Mouse (Mus musculus): ENCODE measurements at regions not wholly inside any gene's neighbourhood (a gene's known extent, or its start where the extent isn't known, plus 50 kb on each side); places are given as distances from the start of the nearest gene placed in this dataset.
A peak's percentile ranks its signal among the peaks of the same experiment; 100 is the strongest.

GRCm38 (mm10) chr11:117579720-117580119 lies 74.4 kb upstream of the Tnrc6c start:
- H3K4me3 ChIP-seq (ENCODE audit: low read depth, low read length), result no peak overlapping the region
- H3K27ac ChIP-seq (ENCODE audit: insufficient read depth, low read length), result no peak overlapping the region
- H3K4me1 ChIP-seq (ENCODE audit: control insufficient read depth, insufficient read depth, low read length), result no peaks in the 10 kb centered on the region
- H3K9me3 ChIP-seq (replicated peaks; ENCODE audit: control insufficient read depth, insufficient read depth, low read length, poor library complexity, severe bottlenecking), result no peaks in the 10 kb centered on the region
- H3K9ac ChIP-seq (ENCODE audit: low read depth, poor library complexity, severe bottlenecking), result no peak overlapping the region
- no peak for TF ChIP-seq CTCF (IDR thresholded peaks at IDR 0.05; ENCODE audit: low read depth, low read length)
- TF ChIP-seq POLR2A (IDR thresholded peaks at IDR 0.05; ENCODE audit: insufficient read depth, low read length), result no peak
- no peak for TF ChIP-seq EP300 (IDR thresholded peaks at IDR 0.05; ENCODE audit: insufficient read depth, low read depth, low read length)
- H3K27me3 ChIP-seq (ENCODE audit: control insufficient read depth, insufficient read depth, low read length, poor library complexity, severe bottlenecking), result no peaks in the 10 kb centered on the region
- H3K36me3 ChIP-seq (ENCODE audit: control insufficient read depth, insufficient read depth, low read length, poor library complexity, severe bottlenecking), result no peaks in the 10 kb centered on the region

- H3K4me3 ChIP-seq (ENCODE audit: low read depth, low read length), result no peak overlapping the region
- TF ChIP-seq EP300 (IDR thresholded peaks at IDR 0.05; ENCODE audit: insufficient read depth, low read depth, low read length) (no peak), CTCF (IDR thresholded peaks at IDR 0.05; ENCODE audit: low read depth, low read length) (no peak), POLR2A (IDR thresholded peaks at IDR 0.05; ENCODE audit: insufficient read depth, low read length) (no peak)
- no peaks in the 10 kb centered on the region for H3K36me3 ChIP-seq (ENCODE audit: control insufficient read depth, insufficient read depth, low read length, poor library complexity, severe bottlenecking)
- H3K27ac ChIP-seq (ENCODE audit: insufficient read depth, low read length), result no peak overlapping the region
- no peak overlapping the region for H3K9ac ChIP-seq (ENCODE audit: low read depth, poor library complexity, severe bottlenecking)
- H3K27me3 ChIP-seq (ENCODE audit: control insufficient read depth, insufficient read depth, low read length, poor library complexity, severe bottlenecking), result no peaks in the 10 kb centered on the region
- H3K9me3 ChIP-seq (replicated peaks; ENCODE audit: control insufficient read depth, insufficient read depth, low read length, poor library complexity, severe bottlenecking), result no peaks in the 10 kb centered on the region
- H3K4me1 ChIP-seq (ENCODE audit: control insufficient read depth, insufficient read depth, low read length), result peaks cover 4% of the 10 kb centered on the region
These were observed 70.6 kb upstream of the Tnrc6c start for GRCm38 (mm10) chr11:117583478-117583877.

GRCm38 (mm10) chr11:117585556-117585955 lies 68.5 kb upstream of the Tnrc6c start:
- no peak overlapping the region for H3K27ac ChIP-seq (ENCODE audit: insufficient read depth, low read length)
- no peak overlapping the region for H3K4me3 ChIP-seq (ENCODE audit: low read depth, low read length)
- no peaks in the 10 kb centered on the region for H3K9me3 ChIP-seq (replicated peaks; ENCODE audit: control insufficient read depth, insufficient read depth, low read length, poor library complexity, severe bottlenecking)
- H3K9ac ChIP-seq (ENCODE audit: low read depth, poor library complexity, severe bottlenecking), result no peak overlapping the region
- no peaks in the 10 kb centered on the region for H3K36me3 ChIP-seq (ENCODE audit: control insufficient read depth, insufficient read depth, low read length, poor library complexity, severe bottlenecking)
- no peaks in the 10 kb centered on the region for H3K27me3 ChIP-seq (ENCODE audit: control insufficient read depth, insufficient read depth, low read length, poor library complexity, severe bottlenecking)
- peaks cover 8% of the 10 kb centered on the region for H3K4me1 ChIP-seq (ENCODE audit: control insufficient read depth, insufficient read depth, low read length)
- TF ChIP-seq EP300 (IDR thresholded peaks at IDR 0.05; ENCODE audit: insufficient read depth, low read depth, low read length) (no peak; the same call in 1 of the 2 replicates), POLR2A (IDR thresholded peaks at IDR 0.05; ENCODE audit: insufficient read depth, low read length) (no peak), CTCF (IDR thresholded peaks at IDR 0.05; ENCODE audit: low read depth, low read length) (no peak)

- Histone ChIP-seq H3K4me1 (ENCODE audit: control insufficient read depth, insufficient read depth, low read length) (peaks cover 8% of the 10 kb centered on the region), H3K9me3 (replicated peaks; ENCODE audit: control insufficient read depth, insufficient read depth, low read length, poor library complexity, severe bottlenecking) (no peaks in the 10 kb centered on the region), H3K9ac (ENCODE audit: low read depth, poor library complexity, severe bottlenecking) (no peak overlapping the region), H3K36me3 (ENCODE audit: control insufficient read depth, insufficient read depth, low read length, poor library complexity, severe bottlenecking) (no peaks in the 10 kb centered on the region), H3K4me3 (ENCODE audit: low read depth, low read length) (no peak overlapping the region), H3K27me3 (ENCODE audit: control insufficient read depth, insufficient read depth, low read length, poor library complexity, severe bottlenecking) (no peaks in the 10 kb centered on the region), H3K27ac (ENCODE audit: insufficient read depth, low read length) (peak overlapping the region; percentile 8; the same call in 1 of the 2 replicates)
- TF ChIP-seq POLR2A (IDR thresholded peaks at IDR 0.05; ENCODE audit: insufficient read depth, low read length) (no peak), EP300 (IDR thresholded peaks at IDR 0.05; ENCODE audit: insufficient read depth, low read depth, low read length) (no peak), CTCF (IDR thresholded peaks at IDR 0.05; ENCODE audit: low read depth, low read length) (no peak)
These were observed 68.0 kb upstream of the Tnrc6c start for GRCm38 (mm10) chr11:117586063-117586462.

GRCm38 (mm10) chr11:117586857-117587425 lies 67.1 kb upstream of the Tnrc6c start:
- H3K4me1 ChIP-seq (ENCODE audit: control insufficient read depth, insufficient read depth, low read length), result peaks cover 8% of the 10 kb centered on the region
- no peaks in the 10 kb centered on the region for H3K27me3 ChIP-seq (ENCODE audit: control insufficient read depth, insufficient read depth, low read length, poor library complexity, severe bottlenecking)
- H3K27ac ChIP-seq (ENCODE audit: insufficient read depth, low read length), result no peak overlapping the region
- TF ChIP-seq CTCF (IDR thresholded peaks at IDR 0.05; ENCODE audit: low read depth, low read length), result no peak
- TF ChIP-seq EP300 (IDR thresholded peaks at IDR 0.05; ENCODE audit: insufficient read depth, low read depth, low read length), result no peak
- no peak for TF ChIP-seq POLR2A (IDR thresholded peaks at IDR 0.05; ENCODE audit: insufficient read depth, low read length)
- H3K9ac ChIP-seq (ENCODE audit: low read depth, poor library complexity, severe bottlenecking), result no peak overlapping the region
- H3K36me3 ChIP-seq (ENCODE audit: control insufficient read depth, insufficient read depth, low read length, poor library complexity, severe bottlenecking), result no peaks in the 10 kb centered on the region
- H3K4me3 ChIP-seq (ENCODE audit: low read depth, low read length), result no peak overlapping the region
- H3K9me3 ChIP-seq (replicated peaks; ENCODE audit: control insufficient read depth, insufficient read depth, low read length, poor library complexity, severe bottlenecking), result no peaks in the 10 kb centered on the region

- Histone ChIP-seq H3K9me3 (replicated peaks; ENCODE audit: control insufficient read depth, insufficient read depth, low read length, poor library complexity, severe bottlenecking) (no peaks in the 10 kb centered on the region), H3K4me3 (ENCODE audit: low read depth, low read length) (0 out of 2 replicates have a peak overlapping the region, but pooled peaks have one; percentile 18), H3K36me3 (ENCODE audit: control insufficient read depth, insufficient read depth, low read length, poor library complexity, severe bottlenecking) (no peaks in the 10 kb centered on the region), H3K9ac (ENCODE audit: low read depth, poor library complexity, severe bottlenecking) (peak overlapping the region; percentile 49), H3K27me3 (ENCODE audit: control insufficient read depth, insufficient read depth, low read length, poor library complexity, severe bottlenecking) (no peaks in the 10 kb centered on the region), H3K27ac (ENCODE audit: insufficient read depth, low read length) (no peak overlapping the region), H3K4me1 (ENCODE audit: control insufficient read depth, insufficient read depth, low read length) (peaks cover 8% of the 10 kb centered on the region)
- TF ChIP-seq POLR2A (IDR thresholded peaks at IDR 0.05; ENCODE audit: insufficient read depth, low read length), result no peak
These were observed 65.1 kb upstream of the Tnrc6c start for GRCm38 (mm10) chr11:117589006-117589405.
